Mouse (Mus musculus): ENCODE measurements at regions not wholly inside any gene's neighbourhood (a gene's known extent, or its start where the extent isn't known, plus 50 kb on each side); places are given as distances from the start of the nearest gene placed in this dataset.
A peak's percentile ranks its signal among the peaks of the same experiment; 100 is the strongest.
"Not testable (repeated sequence)": the region's sequence is repeated elsewhere in the genome, so short reads cannot be mapped to it uniquely, and the experiment has no call there.

- DNase-seq (ENCODE audit: low read depth) = peak; percentile 84
These were observed 54.0 kb upstream of the Usp47 start for GRCm38 (mm10) chr7:111969198-111969887.

GRCm38 (mm10) chr7:111968261-111968660, 55.0 kb upstream of the Usp47 start:
- DNase-seq (ENCODE audit: low read depth) = no peak

GRCm38 (mm10) chr7:111966716-111967115, 56.6 kb upstream of the Usp47 start:
- DNase-seq (ENCODE audit: low read depth) = peak; percentile 21

- DNase-seq (ENCODE audit: low read depth) = peak; percentile 14
These were observed 59.3 kb upstream of the Usp47 start for GRCm38 (mm10) chr7:111963969-111964368.

GRCm38 (mm10) chr7:111959977-111960376, 63.3 kb upstream of the Usp47 start:
- no peak for DNase-seq (ENCODE audit: low read depth)

- DNase-seq (ENCODE audit: low read depth) = no peak
These were observed 66.6 kb upstream of the Usp47 start for GRCm38 (mm10) chr7:111956671-111957070.

GRCm38 (mm10) chr7:111939631-111940030, 83.7 kb upstream of the Usp47 start:
- DNase-seq (ENCODE audit: low read depth) = no peak

GRCm38 (mm10) chr7:111937547-111937946, 85.8 kb upstream of the Usp47 start:
- no peak for DNase-seq (ENCODE audit: low read depth)

GRCm38 (mm10) chr7:111937102-111937501, 86.2 kb upstream of the Usp47 start:
- DNase-seq (ENCODE audit: low read depth) = peak; percentile 6

- no peak for DNase-seq (ENCODE audit: low read depth)
These were observed 90.6 kb upstream of the Usp47 start for GRCm38 (mm10) chr7:111932725-111933124.

GRCm38 (mm10) chr7:111919961-111920360, 103.3 kb upstream of the Usp47 start:
- no peak for DNase-seq (ENCODE audit: low read depth)

GRCm38 (mm10) chr7:111903741-111904231, 119.5 kb upstream of the Usp47 start:
- DNase-seq (ENCODE audit: low read depth) = no peak

GRCm38 (mm10) chr7:111897016-111897415, 117.2 kb upstream of the Galnt18 start:
- peak; percentile 50 for DNase-seq (ENCODE audit: low read depth)

- peak; percentile 62 for DNase-seq (ENCODE audit: low read depth)
These were observed 116.5 kb upstream of the Galnt18 start for GRCm38 (mm10) chr7:111896255-111896654.

- no peak for DNase-seq (ENCODE audit: low read depth)
These were observed 103.2 kb upstream of the Galnt18 start for GRCm38 (mm10) chr7:111882991-111883390.

- peak; percentile 69 for DNase-seq (ENCODE audit: low read depth)
These were observed 100.4 kb upstream of the Galnt18 start for GRCm38 (mm10) chr7:111880067-111880675.

GRCm38 (mm10) chr7:111877591-111877990, 97.8 kb upstream of the Galnt18 start:
- DNase-seq (ENCODE audit: low read depth) = peak; percentile 55

- DNase-seq (ENCODE audit: low read depth) = peak; percentile 44
These were observed 96.2 kb upstream of the Galnt18 start for GRCm38 (mm10) chr7:111875949-111876348.

GRCm38 (mm10) chr7:111869337-111869736, 89.6 kb upstream of the Galnt18 start:
- DNase-seq (ENCODE audit: low read depth) = no peak

- DNase-seq (ENCODE audit: low read depth) = no peak
These were observed 83.3 kb upstream of the Galnt18 start for GRCm38 (mm10) chr7:111863035-111863434.

GRCm38 (mm10) chr7:111858291-111858690, 78.5 kb upstream of the Galnt18 start:
- DNase-seq (ENCODE audit: low read depth) = not testable (repeated sequence)

GRCm38 (mm10) chr7:111856977-111857376, 77.2 kb upstream of the Galnt18 start:
- no peak for DNase-seq (ENCODE audit: low read depth)

GRCm38 (mm10) chr7:111855309-111855708, 75.5 kb upstream of the Galnt18 start:
- no peak for DNase-seq (ENCODE audit: low read depth)

- DNase-seq (ENCODE audit: low read depth) = no peak
These were observed 66.6 kb upstream of the Galnt18 start for GRCm38 (mm10) chr7:111846417-111846816.
